Mouse (Mus musculus): ENCODE results near the gene Gm20671. TPM values are rescaled to one million over a fixed set of nuclear protein-coding genes. Genes with fewer than 3 reads are reported as not detected.

Gene Gm20671
- total RNA-seq, 2 experiments from 2014 or later: not detected

DNA sequence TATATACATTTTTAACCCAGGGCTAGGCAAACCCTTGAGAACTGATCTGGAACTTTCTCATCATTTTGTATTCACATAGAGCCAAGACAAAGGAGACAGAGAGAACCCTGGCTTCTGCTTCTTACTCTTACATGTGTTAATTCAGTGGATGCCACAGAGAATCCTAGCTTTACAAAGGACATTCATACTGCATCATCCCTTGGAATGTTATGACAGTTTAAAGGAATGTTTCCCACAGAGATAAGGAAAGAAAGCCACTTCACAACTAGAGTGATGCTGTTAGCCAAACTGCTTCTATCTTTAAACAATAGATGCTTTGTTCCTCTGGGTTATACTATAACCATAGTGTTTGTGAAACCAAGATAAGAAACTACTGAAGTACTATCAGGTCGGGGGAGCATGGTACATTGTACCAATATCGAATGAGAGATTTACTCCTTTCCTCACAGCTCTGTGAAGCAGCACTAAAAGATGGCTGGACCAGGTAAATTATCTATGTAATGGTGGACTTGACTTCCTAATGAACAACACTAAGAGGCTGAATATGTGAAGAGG lies 120.6 kb downstream of the Gm20671 start:
- no peak for ATAC-seq (replicated peaks; ENCODE audit: low FRiP score, poor library complexity, severe bottlenecking)

DNA sequence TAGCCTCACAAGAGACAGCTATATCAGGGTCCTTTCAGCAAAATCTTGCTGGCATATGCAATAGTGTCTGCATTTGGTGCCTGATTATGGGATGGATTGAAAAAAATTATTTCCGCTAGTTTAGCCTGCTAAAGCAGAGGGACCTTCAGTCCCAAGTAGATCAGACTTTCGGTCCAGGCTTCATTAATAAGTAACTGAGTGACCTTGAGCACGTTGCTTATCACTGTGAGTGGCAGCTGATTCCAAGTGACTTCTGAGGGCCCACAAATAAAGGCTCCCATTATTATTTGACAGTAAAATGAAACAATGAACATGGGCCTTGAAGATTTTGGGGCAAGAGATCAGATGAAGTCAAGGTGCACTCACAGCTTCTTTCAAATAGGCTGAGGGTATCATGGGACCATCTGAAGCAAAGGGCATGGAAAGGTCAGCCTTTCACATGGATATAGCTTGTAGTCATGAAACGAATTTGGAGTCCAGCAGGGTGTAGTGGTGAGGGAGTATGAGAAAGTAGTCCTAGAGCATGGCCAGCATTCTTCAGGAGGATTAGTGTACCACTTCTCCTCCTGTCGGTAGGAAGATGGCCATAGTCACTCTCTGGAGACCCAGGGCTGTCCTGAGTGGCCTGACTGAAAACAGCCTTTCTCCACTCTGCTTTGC lies 129.6 kb downstream of the Gm20671 start:
- ATAC-seq (replicated peaks; ENCODE audit: low FRiP score, poor library complexity, severe bottlenecking): no peak

DNA sequence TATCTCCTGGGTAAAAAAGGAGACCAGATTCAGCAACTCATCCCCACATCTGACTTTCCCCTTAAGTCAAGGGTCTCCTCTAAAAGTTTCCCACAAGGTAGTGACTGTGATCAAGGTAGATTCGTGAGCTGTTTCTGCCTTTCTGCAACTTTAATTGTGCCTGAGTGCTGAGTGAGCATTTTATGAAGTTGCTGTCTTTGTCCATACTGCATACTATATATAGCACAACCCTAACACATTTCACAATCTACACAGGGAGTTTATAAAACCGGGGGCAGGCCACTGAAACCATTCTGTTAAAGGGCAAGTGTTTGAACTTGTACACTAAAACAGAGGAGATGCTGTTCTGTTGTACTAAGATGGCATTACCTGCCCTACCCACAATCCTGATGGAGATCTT lies 133.5 kb downstream of the Gm20671 start:
- ATAC-seq (replicated peaks; ENCODE audit: low FRiP score, poor library complexity, severe bottlenecking): no peak

Other genes with a start within 250 kb of the Gm20671 start
- not detected in 2 replicates for gene Yes1, start 215.9 kb downstream of the Gm20671 start, total RNA-seq (2015; ENCODE audit: low replicate concordance)
- gene Yes1, start 215.9 kb downstream of the Gm20671 start, total RNA-seq (2017; ENCODE audit: low replicate concordance): 0.34 and 0.98 TPM in 2 replicates
- gene Pisd, start 41.5 kb downstream of the Gm20671 start, total RNA-seq (2015; ENCODE audit: low replicate concordance): 6.0 and 14.4 TPM in 2 replicates
- gene Pisd, start 41.5 kb downstream of the Gm20671 start, total RNA-seq (2017; ENCODE audit: low replicate concordance): 4.3 and 10.2 TPM in 2 replicates
- 8.8 and 16.3 TPM in 2 replicates for gene Prr14l, start 27.1 kb upstream of the Gm20671 start, total RNA-seq (2015; ENCODE audit: low replicate concordance)
- gene Prr14l, start 27.1 kb upstream of the Gm20671 start, total RNA-seq (2017; ENCODE audit: low replicate concordance): 12.3 and 18.7 TPM in 2 replicates
- 3.6 and 23.6 TPM in 2 replicates for gene Depdc5, start 36.6 kb upstream of the Gm20671 start, total RNA-seq (2015; ENCODE audit: low replicate concordance)
- 5.8 and 11.3 TPM in 2 replicates for gene Depdc5, start 36.6 kb upstream of the Gm20671 start, total RNA-seq (2017; ENCODE audit: low replicate concordance)
- 91.3 and 122 TPM in 2 replicates for gene Ywhah, start 191.7 kb upstream of the Gm20671 start, total RNA-seq (2015; ENCODE audit: low replicate concordance)
- 74.4 and 102 TPM in 2 replicates for gene Ywhah, start 191.7 kb upstream of the Gm20671 start, total RNA-seq (2017; ENCODE audit: low replicate concordance)

Data from erythroblast, adult 5-6 weeks (primary cell).